Mouse (Mus musculus): ENCODE measurements around the gene Tiam1.

The Tiam1 gene

GRCm38 (mm10) chr16:89831172-89831571 is 312.4 kb downstream of the Tiam1 start:
- DNase-seq = peak; percentile 8

GRCm38 (mm10) chr16:89830221-89830648 is 313.3 kb downstream of the Tiam1 start:
- DNase-seq = peak; percentile 62

GRCm38 (mm10) chr16:89827496-89828125 is 316.0 kb downstream of the Tiam1 start:
- no peak for DNase-seq

DNA sequence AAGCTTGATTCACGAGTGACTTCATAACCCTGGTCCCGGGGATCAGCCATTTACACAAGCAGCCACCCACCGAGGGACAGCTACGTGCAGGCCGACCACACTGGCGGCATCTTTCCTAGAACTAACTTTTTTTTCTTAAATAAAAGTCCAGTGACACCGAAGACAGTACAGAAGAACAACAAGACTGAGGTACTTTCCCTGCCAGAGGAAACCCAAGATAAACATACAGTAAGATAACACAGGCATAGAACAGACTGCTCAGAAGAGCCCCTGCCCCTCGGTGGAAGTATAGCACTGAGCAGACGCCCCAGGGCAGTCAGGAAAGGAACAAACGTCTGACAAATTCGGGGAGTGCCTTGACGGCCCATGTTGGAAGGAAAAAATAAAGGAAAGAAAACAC is 317.7 kb downstream of the Tiam1 start:
- no peak for DNase-seq

GRCm38 (mm10) chr16:89822882-89823281 is 320.7 kb downstream of the Tiam1 start:
- DNase-seq = no peak

DNA sequence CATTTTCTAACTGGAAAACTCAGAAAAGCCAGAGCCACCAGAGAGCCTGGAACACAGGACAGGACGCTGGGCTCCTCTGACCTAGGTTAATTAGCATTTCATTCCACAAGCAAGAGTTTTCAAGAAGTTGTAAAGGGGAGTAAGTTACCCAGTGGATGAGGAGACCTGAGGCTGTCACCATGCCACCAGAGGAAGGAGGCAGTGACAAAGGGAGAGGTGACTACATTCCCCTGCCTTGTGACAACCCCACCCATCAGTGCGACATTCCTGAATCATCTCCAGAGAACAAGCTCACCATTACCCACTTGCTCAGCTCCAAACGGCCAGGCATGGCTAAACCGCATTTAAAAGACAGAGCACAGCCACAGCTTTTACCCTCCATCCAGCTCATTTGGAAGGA is 324.9 kb downstream of the Tiam1 start:
- no peak for DNase-seq

GRCm38 (mm10) chr16:89817861-89818630 is 325.5 kb downstream of the Tiam1 start:
- no peak for DNase-seq

- no peak for DNase-seq
Observed at GRCm38 (mm10) chr16:89817301-89817700, 326.3 kb downstream of the Tiam1 start.

- DNase-seq = no peak
Observed at GRCm38 (mm10) chr16:89816506-89817172, 326.9 kb downstream of the Tiam1 start.

DNA sequence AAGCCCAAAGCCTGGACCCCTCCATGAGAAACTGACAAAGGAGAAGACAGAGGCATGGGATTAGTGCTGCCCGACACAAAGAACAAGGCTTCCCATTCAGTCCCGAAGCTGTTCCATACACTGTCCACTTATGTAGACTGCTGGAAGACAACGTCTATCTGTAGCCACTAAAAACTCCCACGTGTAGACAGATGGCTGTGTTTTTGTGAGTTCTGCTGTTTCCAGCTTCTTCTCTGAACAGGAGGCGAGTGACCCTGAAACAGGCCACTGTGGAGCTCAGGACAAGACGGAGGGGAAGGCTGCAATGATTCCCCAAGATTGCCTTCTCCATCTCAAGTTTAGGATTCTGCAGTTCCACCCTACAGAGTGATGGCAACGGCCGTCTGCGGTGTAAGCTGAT is 330.0 kb downstream of the Tiam1 start:
- DNase-seq = no peak

- no peak for DNase-seq
Observed at GRCm38 (mm10) chr16:89812891-89813290, 330.7 kb downstream of the Tiam1 start.

DNA sequence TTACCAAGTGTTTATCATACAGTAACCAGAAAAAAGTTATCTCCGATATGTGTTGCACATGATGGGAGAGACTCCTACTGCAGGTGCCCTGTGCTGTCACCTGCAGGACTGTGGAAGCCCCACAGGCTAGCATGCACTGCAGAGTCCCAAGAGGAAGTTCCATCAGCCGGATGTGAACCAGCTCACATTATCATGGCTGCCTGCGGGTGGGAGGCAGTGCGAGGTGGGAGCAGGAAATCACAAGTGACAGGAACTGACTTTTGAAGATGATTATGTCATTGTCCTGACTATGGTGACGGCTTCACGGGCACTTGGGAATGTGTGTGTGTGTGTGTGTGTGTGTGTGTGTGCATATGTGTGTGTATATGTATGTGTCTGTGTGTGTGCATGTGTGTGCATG is 333.2 kb downstream of the Tiam1 start:
- no peak for DNase-seq

DNA sequence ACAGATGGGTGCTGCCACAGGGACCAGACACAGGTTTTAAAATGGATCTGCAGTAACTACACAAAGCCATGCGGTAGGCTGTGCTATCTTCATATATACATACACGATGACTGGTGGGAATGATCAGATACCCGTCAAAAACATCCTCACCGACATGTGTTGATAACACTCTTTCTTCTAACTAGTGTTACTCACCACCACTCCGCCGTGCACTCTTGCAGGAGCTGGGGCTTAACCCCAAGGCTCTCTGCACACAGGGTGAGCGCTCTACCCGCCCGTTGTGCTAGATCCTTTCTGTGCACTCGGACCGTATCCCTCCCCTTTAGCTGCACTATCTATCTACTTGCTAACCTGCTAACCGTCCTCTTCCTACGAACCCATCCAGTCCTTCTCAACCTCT is 335.4 kb downstream of the Tiam1 start:
- no peak for DNase-seq

DNA sequence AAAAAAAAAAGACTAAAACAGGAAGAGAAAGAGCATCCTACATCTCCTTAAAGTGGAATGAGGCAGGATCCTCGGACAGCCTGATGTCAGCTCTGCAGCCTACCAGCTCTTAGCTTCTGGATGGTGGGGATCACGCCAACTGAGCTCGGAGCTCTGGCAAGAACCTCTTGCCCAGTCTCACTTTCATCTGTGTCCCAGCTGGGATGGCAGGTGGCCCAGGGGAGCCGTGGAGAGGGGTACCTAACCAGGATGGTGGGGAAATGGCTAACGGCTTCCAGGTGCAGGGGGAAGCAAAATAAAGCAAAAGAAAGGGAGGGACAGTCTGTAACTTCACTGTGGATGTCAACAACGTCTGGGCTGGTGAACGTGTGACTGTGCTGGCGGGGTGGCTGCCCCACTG is 337.6 kb downstream of the Tiam1 start:
- no peak for DNase-seq

DNA sequence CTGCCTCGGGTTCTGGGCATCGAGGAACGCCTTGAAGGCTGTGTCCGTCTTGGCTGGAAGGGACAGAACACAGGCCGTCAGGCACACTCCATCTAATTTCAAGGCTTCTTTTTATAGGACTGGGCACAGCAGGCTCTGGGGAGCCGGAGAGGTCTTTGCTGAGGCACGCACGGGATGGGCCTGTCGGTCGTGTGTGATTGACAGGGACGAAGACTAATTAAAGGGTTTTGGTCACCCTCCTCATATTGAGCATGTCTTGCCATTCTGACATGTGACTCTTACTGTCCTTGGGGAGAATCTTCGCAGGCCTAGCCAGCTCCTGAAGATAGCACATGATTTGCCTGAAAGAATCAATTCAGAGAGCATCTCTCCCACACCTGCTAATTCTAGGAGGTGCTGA is 338.4 kb downstream of the Tiam1 start:
- no peak for DNase-seq

DNA sequence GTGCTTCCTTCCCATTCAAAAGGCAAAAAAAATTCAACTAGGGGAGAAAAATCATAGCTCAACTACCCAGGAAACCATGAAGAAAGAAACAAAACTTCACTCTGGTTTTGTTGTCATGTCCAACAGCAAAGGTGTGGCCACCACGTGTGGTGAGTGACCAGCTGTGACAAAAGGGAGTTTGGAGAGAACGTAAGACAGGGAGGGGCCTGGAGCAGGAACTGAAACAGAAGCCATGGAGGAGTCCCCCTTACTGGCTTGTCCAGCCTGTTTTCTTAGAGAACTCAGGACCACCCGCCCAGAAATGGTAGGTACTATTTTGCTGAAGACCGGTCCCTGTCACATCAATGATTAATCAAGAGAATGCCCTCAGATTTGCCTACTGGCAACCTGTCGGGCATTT is 342.1 kb downstream of the Tiam1 start:
- no peak for DNase-seq

GRCm38 (mm10) chr16:89799772-89800171 is 343.8 kb downstream of the Tiam1 start:
- DNase-seq = no peak

DNA sequence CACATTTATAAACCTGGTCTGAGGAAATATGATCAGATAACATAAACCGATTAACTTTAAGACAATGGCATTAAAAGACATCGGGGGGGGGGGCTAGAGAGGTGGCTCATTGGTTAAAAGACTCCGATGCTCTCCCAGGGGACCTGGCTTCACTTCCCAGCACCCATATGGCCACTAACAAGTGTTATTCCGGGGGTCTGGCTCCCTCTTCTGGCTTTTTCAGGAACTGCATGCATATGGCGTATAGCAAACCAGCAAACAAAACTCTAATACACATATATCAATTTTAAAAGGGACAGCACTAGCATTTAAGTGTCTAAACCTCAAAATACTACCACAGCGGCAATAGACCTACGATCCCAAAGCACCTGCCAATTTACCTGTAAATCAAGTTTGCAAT is 347.0 kb downstream of the Tiam1 start:
- no peak for DNase-seq

DNA sequence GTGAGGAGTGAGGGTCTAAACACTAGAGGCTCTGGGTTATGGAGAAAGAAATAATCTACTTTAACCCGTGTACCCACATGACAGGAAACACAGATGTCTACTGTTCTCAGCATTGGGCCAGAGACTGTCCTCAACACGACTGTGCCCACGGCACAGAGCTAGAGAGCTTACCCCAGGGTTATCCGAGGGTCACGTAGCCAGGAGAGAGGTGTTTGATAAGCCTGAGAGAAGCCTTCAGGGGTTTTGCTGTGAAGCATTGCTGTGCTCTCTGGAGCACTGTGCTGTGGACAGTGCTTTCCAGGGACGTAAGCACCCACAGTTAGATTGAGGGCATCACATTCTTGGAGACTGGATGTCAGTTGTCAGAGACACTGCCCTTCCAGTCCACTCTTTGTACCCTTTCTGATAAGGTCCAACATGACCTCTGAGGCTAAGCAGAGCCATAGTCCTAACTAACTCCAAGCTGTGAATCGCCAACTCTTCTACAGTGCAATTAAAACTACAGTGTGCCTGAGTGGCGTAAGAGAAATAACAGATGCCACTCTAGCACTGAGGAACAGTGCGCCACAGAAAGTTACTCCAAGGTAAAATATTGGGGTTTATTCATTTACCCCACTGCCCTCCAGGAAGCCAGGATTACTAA is 353.7 kb downstream of the Tiam1 start:
- no peak for DNase-seq

GRCm38 (mm10) chr16:89785795-89786194 is 357.8 kb downstream of the Tiam1 start:
- DNase-seq = no peak

GRCm38 (mm10) chr16:89779705-89780104 is 363.9 kb downstream of the Tiam1 start:
- no peak for DNase-seq

- DNase-seq = no peak
Observed at GRCm38 (mm10) chr16:89777450-89777849, 366.1 kb downstream of the Tiam1 start.

DNA sequence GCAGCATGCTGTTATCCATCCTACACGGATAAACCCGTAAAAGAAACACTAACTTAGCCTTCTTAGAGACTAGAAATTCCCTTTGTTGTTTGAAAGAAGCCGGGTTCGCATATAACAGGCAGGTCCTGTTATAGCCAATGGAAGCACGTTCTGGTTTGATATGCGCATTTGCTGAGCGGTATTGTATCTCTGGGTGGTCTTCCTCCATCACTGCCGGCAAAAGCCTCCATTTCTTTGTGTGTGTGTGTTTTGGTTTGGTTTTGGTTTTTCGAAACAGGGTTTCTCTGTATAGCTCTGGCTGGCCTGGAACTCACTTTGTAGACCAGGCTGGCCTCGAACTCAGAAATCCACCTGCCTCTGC is 369.0 kb downstream of the Tiam1 start:
- no peak for DNase-seq

Measured in kidney, adult 11 months (tissue).